Comparison of ENCODE assay signal across 18 mouse cellular contexts in genomic region chr7:27662038-27662437, GRCm38 (mm10). TPM values are rescaled to one million over a fixed set of nuclear protein-coding genes. Genes with fewer than 3 reads are reported as not detected.
DNase-seq lines count a peak whose midpoint lies in the region; TF ChIP-seq lines count a peak whose summit lies in the region.
"Had no signal": no experiment of that assay in that cellular context is flagged by ENCODE, and none has a peak within 500 bp of the region (broad histone marks: within the 10 kb centered on the region; RNA-seq: fewer than 3 reads in every experiment).

No protein-coding gene starts in this region.

- no peaks in the 10 kb centered on the region for H3K79me2 ChIP-seq in myocyte (ENCODE audit: control insufficient read depth, insufficient read depth)

- no peaks in the 10 kb centered on the region for H3K27me3 ChIP-seq in myocyte (ENCODE audit: control insufficient read depth, insufficient read depth, insufficient read length)
- H3K27me3 ChIP-seq: CH12.LX, Patski had no signal

- H3K36me3 ChIP-seq in myocyte (ENCODE audit: control insufficient read depth, insufficient read depth), result no peaks in the 10 kb centered on the region

- H3K4me2 ChIP-seq in myocyte (ENCODE audit: low read depth), result no peak overlapping the region

- TF ChIP-seq POLR2A in myocyte (IDR thresholded peaks at IDR 0.05; ENCODE audit: insufficient read length, low read depth), result no peak

- no peak overlapping the region for H3K4me3 ChIP-seq in myocyte

- no peak for DNase-seq in right cerebral cortex, postnatal 36 days (ENCODE audit: low spot score in 2 of 2)
- DNase-seq: adrenal gland, adult 2 months; adrenal gland, adult 8-10 months; adrenal gland, postnatal 10 days; adrenal gland, postnatal 14 days; adrenal gland, postnatal 25 days; adrenal gland, postnatal 36 days; B cell, adult 2 months; cerebellum, adult 11 months; cerebellum, adult 11-12 months; cerebellum, adult 18-20 months; cerebellum, adult 2 months had no signal

- H3ac ChIP-seq in myocyte (ENCODE audit: control insufficient read depth, insufficient read length), result no peak overlapping the region

TF ChIP-seq in myocyte, 11 proteins besides CTCF, POLR2A, EP300 and RAD21:
- no peak for TF ChIP-seq E2F4 (IDR thresholded peaks at IDR 0.05; ENCODE audit: insufficient read depth)
- TF ChIP-seq REST (IDR thresholded peaks at IDR 0.05; ENCODE audit: insufficient read depth, insufficient read length), result no peak
- peak in 2 of 3 experiments; percentile 8 to 66 for TF ChIP-seq MYOG (IDR thresholded peaks at IDR 0.05; ENCODE audit: control insufficient read depth in 1 of 3, insufficient read depth in 1 of 3, insufficient read length in 2 of 3, low read depth in 2 of 3)
- TF ChIP-seq CEBPB (IDR thresholded peaks at IDR 0.05; ENCODE audit: insufficient read depth, poor library complexity, severe bottlenecking), result no peak
- peak in 2 of 3 experiments; percentile 4 to 69 for TF ChIP-seq MYOD1 (IDR thresholded peaks at IDR 0.05; ENCODE audit: control insufficient read depth in 1 of 3, insufficient read length in 2 of 3, low read depth in 2 of 3)
- TF ChIP-seq TCF3 (IDR thresholded peaks at IDR 0.05; ENCODE audit: insufficient read length, low read depth), result no peak
- no peak for TF ChIP-seq USF1 (IDR thresholded peaks at IDR 0.05; ENCODE audit: low read depth)
- TF ChIP-seq POLR2AphosphoS2 (IDR thresholded peaks at IDR 0.05; ENCODE audit: insufficient read length, low read depth), result no peak
- TF ChIP-seq MAX (IDR thresholded peaks at IDR 0.05; ENCODE audit: low read depth), result no peak
- no peak for TF ChIP-seq SRF (IDR thresholded peaks at IDR 0.05; ENCODE audit: control insufficient read depth, insufficient read length, low read depth)
- TF ChIP-seq TCF12 (IDR thresholded peaks at IDR 0.05; ENCODE audit: insufficient read depth, poor library complexity, severe bottlenecking), result no peak

RNA-seq across cellular contexts. Expression of gene Ttc9b, which starts 8.3 kb away (rescaled TPM):
- polyA plus RNA-seq in myocyte (2012; fragmentation: generic; extraction: Trizol), result 0.20 TPM
- polyA plus RNA-seq: activated CD4-positive, CD25-positive, alpha-beta regulatory T cell, adult 4 months; CD4-positive, CD25-positive, alpha-beta regulatory T cell, adult 4 months; G1E had no signal

RNA-seq across cellular contexts. Expression of gene Map3k10, which starts 12.4 kb away (rescaled TPM):
- 39.4 TPM for polyA plus RNA-seq in myocyte (2012; fragmentation: generic; extraction: Trizol)

RNA-seq across cellular contexts. Expression of gene Zfp607b, which starts 27.1 kb away (rescaled TPM):
- 1.7 TPM for polyA plus RNA-seq in myocyte (2012; fragmentation: generic; extraction: Trizol)
